Mouse (Mus musculus) stomach, embryonic 15.5 days (tissue): ENCODE measurements around the gene Tapbp. TPM values are rescaled to one million over a fixed set of nuclear protein-coding genes. Genes with fewer than 3 reads are reported as not detected.

ENCODE experiments used
- ATAC-seq: fragments of 200-750 bp; cut with Nextera tagmentation; 2 replicates; pipeline ENCODE4 v1.8.0; 2017; ENCODE audit warnings: low read depth, moderate number of reproducible peaks, moderate TSS enrichment; ENCODE audit not compliant: insufficient read depth, low FRiP score
- H3K27ac ChIP-seq: fragments of 300-500 bp; sonication (generic); 2 replicates; pipeline ENCODE4 v1.5.1; 2015; ENCODE audit warnings: mild to moderate bottlenecking, inconsistent platforms
- H3K27me3 ChIP-seq: fragments of 300-500 bp; sonication (generic); replicated peaks from 2 replicates; pipeline ENCODE4 v1.6.1; 2015; ENCODE audit warnings: inconsistent platforms
- H3K36me3 ChIP-seq: fragments of 300-500 bp; sonication (generic); 2 replicates; pipeline ENCODE4 v1.6.1; 2015; ENCODE audit warnings: inconsistent platforms
- H3K4me1 ChIP-seq: fragments of 300-500 bp; sonication (generic); 2 replicates; pipeline ENCODE4 v1.6.1; 2015; ENCODE audit warnings: inconsistent platforms
- H3K4me2 ChIP-seq: fragments of 300-500 bp; sonication (generic); 2 replicates; pipeline ENCODE4 v1.6.1; 2015; ENCODE audit warnings: mild to moderate bottlenecking, inconsistent platforms
- H3K4me3 ChIP-seq: fragments of 300-500 bp; sonication (generic); replicated peaks from 2 replicates; pipeline ENCODE4 v1.5.1; 2015; ENCODE audit warnings: inconsistent platforms
- H3K9ac ChIP-seq: fragments of 300-500 bp; sonication (generic); 2 replicates; pipeline ENCODE4 v1.6.1; 2015; ENCODE audit warnings: inconsistent platforms
- H3K9me3 ChIP-seq: fragments of 300-500 bp; sonication (generic); 2 replicates; pipeline ENCODE4 v1.6.1; 2016; ENCODE audit warnings: inconsistent platforms
- WGBS: fragments of 180-500 bp; shearing (Covaris S2); methylation state at CpG from one replicate; pipeline ENCODE4 v1.1.7; 2015; 5-methylcytosine and 5-hydroxymethylcytosine counted together
- polyA plus RNA-seq: library from polyadenylated mRNA; unstranded; fragments of >200 nt; fragmentation: Nextera tagmentation; extraction: Ambion mirVana; gene quantifications from 2 replicates; pipeline ENCODE4 v1.2.1, GENCODE M21; 2015

Gene Tapbp
- polyA plus RNA-seq, 1 experiment from 2014 or later, result 50.1 TPM

DNA sequence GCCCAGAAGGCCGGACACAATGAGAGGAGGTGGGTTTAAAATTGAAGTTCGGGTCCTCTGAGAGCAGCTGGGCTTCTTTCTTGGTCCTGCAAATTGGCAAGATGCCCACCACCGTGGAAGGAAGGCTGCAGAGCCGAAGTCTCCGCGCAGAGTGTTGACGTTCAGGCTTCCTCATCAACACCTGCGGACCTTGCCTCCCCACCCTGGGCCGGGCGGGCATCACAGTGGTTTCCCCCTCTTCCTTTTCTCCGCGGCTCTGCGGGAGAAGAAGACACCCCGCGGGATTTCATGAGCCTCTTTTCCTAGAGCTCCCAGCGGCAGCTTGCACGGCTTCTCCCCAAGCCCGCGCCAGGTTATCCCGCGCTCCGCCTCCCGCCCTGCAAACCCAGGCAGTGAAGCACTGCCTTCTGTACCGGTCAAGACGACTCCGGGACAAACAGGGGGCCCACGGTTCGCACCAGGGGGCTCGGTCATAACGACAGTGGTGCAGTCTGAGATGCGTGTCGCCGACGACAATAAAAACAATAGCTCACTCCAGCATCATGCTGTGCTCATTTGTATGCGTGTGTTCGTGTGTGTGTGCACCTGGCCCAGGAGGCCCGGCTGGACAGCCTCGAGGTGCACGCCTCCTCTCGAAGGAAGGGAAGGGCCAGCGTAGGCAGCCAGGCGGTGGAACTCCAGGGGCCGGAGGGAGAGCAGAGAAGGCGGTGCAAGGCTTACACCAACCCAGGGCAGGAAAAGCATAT is 7.2 kb upstream of the Tapbp start:
- WGBS, result 1% methylated on average over 43 of the region's 44 CpGs
- peak overlapping the region; percentile 95 for H3K27ac ChIP-seq
- H3K4me2 ChIP-seq, result peak overlapping the region; percentile 98
- ATAC-seq, result peak; percentile 48
- peak overlapping the region; percentile 52 for H3K9ac ChIP-seq
- H3K9me3 ChIP-seq, result no peaks in the 10 kb centered on the region
- H3K4me3 ChIP-seq, result peak overlapping the region; percentile 82
- H3K27me3 ChIP-seq, result no peaks in the 10 kb centered on the region
- H3K36me3 ChIP-seq, result peaks cover 20% of the 10 kb centered on the region
- peaks cover 16% of the 10 kb centered on the region for H3K4me1 ChIP-seq

GRCm38 (mm10) chr17:33909077-33909868 is 6.4 kb upstream of the Tapbp start, which contains the start of gene Daxx:
TSS of gene Daxx (plus strand) at chr17:33909414.
- Histone ChIP-seq H3K27me3 (no peaks in the 10 kb centered on the region), H3K4me1 (peaks cover 16% of the 10 kb centered on the region), H3K4me2 (peak within 1 kb of the TSS; percentile 98), H3K36me3 (peaks cover 26% of the 10 kb centered on the region), H3K9me3 (no peaks in the 10 kb centered on the region), H3K27ac (peak within 1 kb of the TSS; percentile 95), H3K9ac (peak within 1 kb of the TSS; percentile 94), H3K4me3 (peak within 1 kb of the TSS; percentile 82)
- peak; percentile 96 for ATAC-seq
- under 1% methylated on average over 68 of the region's 68 CpGs for WGBS

- Histone ChIP-seq H3K9me3 (no peaks in the 10 kb centered on the region), H3K4me3 (peak overlapping the region; percentile 82), H3K9ac (peak overlapping the region; percentile 94), H3K4me1 (peaks cover 17% of the 10 kb centered on the region), H3K4me2 (peak overlapping the region; percentile 78), H3K27me3 (no peaks in the 10 kb centered on the region), H3K36me3 (peaks cover 26% of the 10 kb centered on the region), H3K27ac (peak overlapping the region; percentile 95)
- whole genome bisulfite sequencing, result 0% methylated on average over 14 of the region's 14 CpGs
- ATAC-seq, result no peak
Measured at GRCm38 (mm10) chr17:33909869-33910250, 5.8 kb upstream of the Tapbp start.

- H3K4me3 ChIP-seq, result peak overlapping the region; percentile 82
- H3K27me3 ChIP-seq, result no peaks in the 10 kb centered on the region
- H3K4me2 ChIP-seq, result peak overlapping the region; percentile 78
- peak overlapping the region; percentile 94 for H3K9ac ChIP-seq
- H3K9me3 ChIP-seq, result no peaks in the 10 kb centered on the region
- peak overlapping the region; percentile 95 for H3K27ac ChIP-seq
- peaks cover 26% of the 10 kb centered on the region for H3K36me3 ChIP-seq
- peaks cover 21% of the 10 kb centered on the region for H3K4me1 ChIP-seq
- no peak for ATAC-seq
- WGBS, result 41% methylated on average over 11 of the region's 11 CpGs
Measured at GRCm38 (mm10) chr17:33910346-33911051, 5.2 kb upstream of the Tapbp start.

- Histone ChIP-seq H3K9ac (no peak overlapping the region), H3K4me1 (peaks cover 21% of the 10 kb centered on the region), H3K4me2 (no peak overlapping the region), H3K27ac (no peak overlapping the region), H3K9me3 (no peaks in the 10 kb centered on the region), H3K4me3 (no peak overlapping the region), H3K36me3 (peaks cover 26% of the 10 kb centered on the region), H3K27me3 (no peaks in the 10 kb centered on the region)
- WGBS, result 91% methylated on average over 31 of the region's 31 CpGs
- ATAC-seq, result no peak
Measured at GRCm38 (mm10) chr17:33911052-33911812, 4.5 kb upstream of the Tapbp start.

DNA sequence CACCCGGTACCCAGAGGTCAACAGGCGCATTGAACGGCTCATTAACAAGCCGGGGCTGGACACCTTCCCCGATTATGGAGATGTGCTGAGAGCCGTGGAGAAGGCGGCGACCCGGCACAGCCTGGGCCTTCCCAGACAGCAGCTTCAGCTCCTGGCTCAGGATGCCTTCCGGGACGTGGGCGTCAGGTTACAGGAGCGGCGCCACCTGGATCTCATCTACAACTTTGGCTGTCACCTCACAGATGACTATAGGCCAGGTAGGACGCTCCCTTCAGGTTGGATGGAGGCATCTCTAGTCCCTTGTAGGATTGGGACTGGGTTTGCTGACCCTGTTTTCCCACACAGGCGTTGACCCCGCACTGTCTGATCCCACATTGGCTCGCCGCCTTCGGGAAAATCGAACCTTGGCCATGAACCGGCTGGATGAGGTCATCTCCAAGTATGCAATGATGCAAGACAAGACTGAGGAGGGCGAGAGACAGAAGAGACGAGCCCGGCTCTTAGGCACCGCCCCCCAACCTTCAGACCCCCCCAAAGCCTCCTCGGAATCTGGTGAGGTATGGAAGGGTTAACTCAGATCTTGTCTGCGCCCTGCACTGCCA is 3.8 kb upstream of the Tapbp start:
- 89% methylated on average over 28 of the region's 28 CpGs for WGBS
- Histone ChIP-seq H3K9me3 (no peaks in the 10 kb centered on the region), H3K9ac (no peak overlapping the region), H3K4me3 (no peak overlapping the region), H3K4me1 (peaks cover 24% of the 10 kb centered on the region), H3K4me2 (no peak overlapping the region), H3K27me3 (no peaks in the 10 kb centered on the region), H3K36me3 (peaks cover 27% of the 10 kb centered on the region), H3K27ac (no peak overlapping the region)
- no peak for ATAC-seq

- Histone ChIP-seq H3K36me3 (peaks cover 40% of the 10 kb centered on the region), H3K9me3 (no peaks in the 10 kb centered on the region), H3K27ac (no peak overlapping the region)
Measured at GRCm38 (mm10) chr17:33913264-33913663, 2.4 kb upstream of the Tapbp start.

GRCm38 (mm10) chr17:33913905-33914304 is 1.8 kb upstream of the Tapbp start:
- Histone ChIP-seq H3K4me3 (no peak overlapping the region), H3K4me1 (peaks cover 34% of the 10 kb centered on the region), H3K27me3 (no peaks in the 10 kb centered on the region), H3K27ac (no peak overlapping the region), H3K9ac (no peak overlapping the region), H3K4me2 (no peak overlapping the region), H3K9me3 (no peaks in the 10 kb centered on the region), H3K36me3 (peaks cover 42% of the 10 kb centered on the region)
- 94% methylated on average over 8 of the region's 8 CpGs for WGBS
- no peak for ATAC-seq

More at GRCm38 (mm10) chr17:33913264-33913663, 2.4 kb upstream of the Tapbp start:
- Histone ChIP-seq H3K4me1 (peaks cover 29% of the 10 kb centered on the region), H3K4me3 (no peak overlapping the region), H3K9ac (no peak overlapping the region), H3K4me2 (no peak overlapping the region), H3K27me3 (no peaks in the 10 kb centered on the region)
- 91% methylated on average over 10 of the region's 10 CpGs for WGBS
- no peak for ATAC-seq

- H3K36me3 ChIP-seq, result peaks cover 42% of the 10 kb centered on the region
- no peaks in the 10 kb centered on the region for H3K27me3 ChIP-seq
- no peak overlapping the region for H3K9ac ChIP-seq
- H3K9me3 ChIP-seq, result no peaks in the 10 kb centered on the region
- 77% methylated on average over 13 of the region's 13 CpGs for WGBS
- 0 out of 2 replicates have a peak overlapping the region, but pooled peaks have one; percentile 87 for H3K27ac ChIP-seq
- ATAC-seq, result no peak
- peaks cover 38% of the 10 kb centered on the region for H3K4me1 ChIP-seq
- H3K4me3 ChIP-seq, result no peak overlapping the region; the same call in 1 of the 2 replicates
- H3K4me2 ChIP-seq, result peak overlapping the region; percentile 70
Measured at GRCm38 (mm10) chr17:33914969-33915391, 719 bp upstream of the Tapbp start.

DNA sequence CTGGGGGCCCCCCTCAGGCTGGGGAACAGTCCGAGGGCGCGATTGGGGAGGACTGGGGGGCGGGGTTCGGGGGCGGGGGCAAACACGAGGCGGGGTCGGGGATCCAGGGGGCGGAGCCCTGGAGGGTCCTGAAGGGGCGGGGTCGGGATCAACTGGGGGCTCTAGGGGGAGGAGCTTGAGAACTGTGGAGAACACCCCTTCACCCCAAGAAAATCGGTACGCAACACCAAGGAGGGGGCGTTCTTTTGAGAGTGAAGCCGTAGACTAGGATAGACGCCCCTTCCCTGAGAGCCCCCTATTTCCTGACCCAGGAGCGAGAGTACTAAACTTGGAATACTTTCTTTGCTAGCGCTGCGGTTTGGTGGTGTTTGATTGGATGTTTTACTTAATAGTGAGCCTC is 595 bp downstream of the Tapbp start:
- Histone ChIP-seq H3K4me2 (peak overlapping the region; percentile 70), H3K27ac (peak overlapping the region; percentile 87), H3K27me3 (no peaks in the 10 kb centered on the region), H3K4me1 (peaks cover 28% of the 10 kb centered on the region), H3K9ac (peak overlapping the region; percentile 29; the same call in 1 of the 2 replicates), H3K4me3 (peak overlapping the region; percentile 58), H3K36me3 (peaks cover 40% of the 10 kb centered on the region), H3K9me3 (no peaks in the 10 kb centered on the region)
- ATAC-seq, result 0 out of 2 replicates have a peak, but pooled peaks have one; percentile 1
- under 1% methylated on average over 19 of the region's 20 CpGs for WGBS
